Mouse (Mus musculus) heart, embryonic 16.5 days (tissue): ENCODE results near the gene Tfap2a. TPM values are rescaled to one million over a fixed set of nuclear protein-coding genes. Genes with fewer than 3 reads are reported as not detected.

Source experiments
- ATAC-seq: fragments of 200-750 bp; cut with Nextera tagmentation; replicated peaks from 2 replicates; pipeline ENCODE4 v1.8.0; 2017; ENCODE audit warnings: moderate number of reproducible peaks; ENCODE audit not compliant: insufficient read depth, low FRiP score; ENCODE audit errors: extremely low read depth
- H3K27ac ChIP-seq: fragments of 300-500 bp; sonication (generic); 2 replicates; pipeline ENCODE4 v1.5.1; 2014; ENCODE audit warnings: mild to moderate bottlenecking, low read length, control low read depth, moderate library complexity
- H3K27me3 ChIP-seq: fragments of 300-500 bp; sonication (generic); 2 replicates; pipeline ENCODE4 v1.6.1; 2014; ENCODE audit warnings: low read length, mixed read lengths; ENCODE audit not compliant: control insufficient read depth, insufficient read depth
- H3K36me3 ChIP-seq: fragments of 300-500 bp; sonication (generic); 2 replicates; pipeline ENCODE4 v1.6.1; 2014; ENCODE audit not compliant: control insufficient read depth, insufficient read depth
- H3K4me1 ChIP-seq: fragments of 300-500 bp; sonication (generic); 2 replicates; pipeline ENCODE4 v1.6.1; 2014; ENCODE audit warnings: low read length, mixed read lengths; ENCODE audit not compliant: control insufficient read depth, insufficient read depth
- H3K4me2 ChIP-seq: fragments of 300-500 bp; sonication (generic); 2 replicates; pipeline ENCODE4 v1.6.1; 2014; ENCODE audit warnings: low read depth, mild to moderate bottlenecking, control low read depth, low read length
- H3K4me3 ChIP-seq: fragments of 300-500 bp; sonication (generic); 2 replicates; pipeline ENCODE4 v1.5.1; 2014; ENCODE audit warnings: mild to moderate bottlenecking, control low read depth, low read length
- H3K9ac ChIP-seq: fragments of 300-500 bp; sonication (generic); 2 replicates; pipeline ENCODE4 v1.6.1; 2014; ENCODE audit warnings: low read length, control low read depth
- H3K9me3 ChIP-seq: fragments of 300-500 bp; sonication (generic); replicated peaks from 2 replicates; pipeline ENCODE4 v1.6.1; 2016; ENCODE audit warnings: low read length; ENCODE audit not compliant: control insufficient read depth
- WGBS: fragments of 180-500 bp; shearing (Covaris S2); extraction: QIAGEN DNeasy Blood & Tissue Kit; methylation state at CpG from one replicate; pipeline ENCODE4 v1.1.7; 2014; 5-methylcytosine and 5-hydroxymethylcytosine counted together
- polyA plus RNA-seq: library from polyadenylated mRNA; unstranded; fragments of >200 nt; fragmentation: Nextera tagmentation; extraction: Ambion mirVana; gene quantifications from 2 replicates; pipeline ENCODE4 v1.2.1, GENCODE M21; 2015

Tfap2a gene
- polyA plus RNA-seq, 1 experiment from 2014 or later, result 0.07 TPM

GRCm38 (mm10) chr13:40703123-40703797 is 34.9 kb downstream of the Tfap2a start:
- Histone ChIP-seq H3K4me1 (0 out of 2 replicates have a peak, but pooled peaks cover 3% of the 10 kb centered on the region), H3K4me2 (no peak overlapping the region), H3K4me3 (no peak overlapping the region), H3K27ac (no peak overlapping the region), H3K27me3 (peaks cover 78% of the 10 kb centered on the region), H3K9ac (no peak overlapping the region), H3K9me3 (no peaks in the 10 kb centered on the region), H3K36me3 (no peaks in the 10 kb centered on the region)
- no peak for ATAC-seq
- 3% methylated on average over 19 of the region's 19 CpGs for WGBS

- Histone ChIP-seq H3K36me3 (no peaks in the 10 kb centered on the region), H3K9ac (no peak overlapping the region), H3K4me2 (no peak overlapping the region), H3K27me3 (peaks cover 78% of the 10 kb centered on the region), H3K4me1 (0 out of 2 replicates have a peak, but pooled peaks cover 3% of the 10 kb centered on the region), H3K4me3 (no peak overlapping the region), H3K27ac (no peak overlapping the region), H3K9me3 (no peaks in the 10 kb centered on the region)
- 5% methylated on average over 30 of the region's 30 CpGs for WGBS
- ATAC-seq, result no peak
Observed at GRCm38 (mm10) chr13:40702361-40703122, 35.6 kb downstream of the Tfap2a start.

- 2% methylated on average over 12 of the region's 12 CpGs for WGBS
- no peak overlapping the region for H3K4me3 ChIP-seq
- H3K27ac ChIP-seq, result no peak overlapping the region
- no peak for ATAC-seq
- no peak overlapping the region for H3K9ac ChIP-seq
- H3K4me2 ChIP-seq, result no peak overlapping the region
- H3K36me3 ChIP-seq, result no peaks in the 10 kb centered on the region
- peaks cover 70% of the 10 kb centered on the region for H3K27me3 ChIP-seq
- no peaks in the 10 kb centered on the region for H3K9me3 ChIP-seq
- H3K4me1 ChIP-seq, result 0 out of 2 replicates have a peak, but pooled peaks cover 3% of the 10 kb centered on the region
Observed at GRCm38 (mm10) chr13:40701691-40702090, 36.5 kb downstream of the Tfap2a start.

- H3K36me3 ChIP-seq, result no peaks in the 10 kb centered on the region
- no peak overlapping the region for H3K9ac ChIP-seq
- H3K27me3 ChIP-seq, result no peaks in the 10 kb centered on the region
- H3K27ac ChIP-seq, result no peak overlapping the region
- 78% methylated on average over 3 of the region's 3 CpGs for WGBS
- no peak overlapping the region for H3K4me2 ChIP-seq
- no peaks in the 10 kb centered on the region for H3K9me3 ChIP-seq
- no peaks in the 10 kb centered on the region for H3K4me1 ChIP-seq
- ATAC-seq, result no peak
- H3K4me3 ChIP-seq, result no peak overlapping the region
Observed at GRCm38 (mm10) chr13:40685790-40686189, 52.4 kb downstream of the Tfap2a start.

GRCm38 (mm10) chr13:40676730-40677129 is 61.4 kb downstream of the Tfap2a start:
- WGBS, result 34% methylated on average over 4 of the region's 4 CpGs
- H3K4me2 ChIP-seq, result no peak overlapping the region
- H3K4me1 ChIP-seq, result no peaks in the 10 kb centered on the region
- H3K27ac ChIP-seq, result no peak overlapping the region
- no peak for ATAC-seq
- H3K27me3 ChIP-seq, result 0 out of 2 replicates have a peak, but pooled peaks cover 3% of the 10 kb centered on the region
- H3K9ac ChIP-seq, result no peak overlapping the region
- H3K36me3 ChIP-seq, result no peaks in the 10 kb centered on the region
- H3K9me3 ChIP-seq, result no peaks in the 10 kb centered on the region
- H3K4me3 ChIP-seq, result no peak overlapping the region

Other genes with a start within 250 kb of the Tfap2a start
- 4.2 and 5.0 TPM in 2 replicates for gene Gcnt2, start 121.4 kb upstream of the Tfap2a start, polyA plus RNA-seq